Mouse (Mus musculus): ENCODE measurements around the gene Huwe1.

Huwe1 gene

DNA sequence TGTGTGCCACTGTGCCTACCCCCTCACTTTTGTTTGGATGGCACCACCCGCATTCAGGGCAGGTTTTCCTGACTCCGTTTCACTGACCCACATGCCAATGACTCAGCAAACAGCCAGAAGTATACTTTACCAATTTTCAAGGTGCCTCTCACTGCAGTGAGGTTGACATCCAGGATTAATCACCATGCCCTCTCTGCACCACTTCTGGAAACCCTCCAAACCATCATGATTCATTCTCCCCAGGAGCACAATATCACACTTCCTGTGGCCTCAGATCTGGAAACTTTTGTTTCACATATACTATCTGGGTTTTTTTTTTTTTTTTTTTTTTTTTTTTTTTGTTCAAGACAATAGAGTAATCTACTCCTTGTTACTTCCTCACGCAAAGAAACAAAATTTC, 150.6 kb downstream of the Huwe1 start:
- DNase-seq (ENCODE audit: low spot score) = no peak
